Mouse (Mus musculus) heart, adult 2 months (tissue): ENCODE measurements around the gene Pbx1.

ENCODE experiments used
- CTCF ChIP-seq: fragments of 200-600 bp; IDR thresholded peaks from 2 replicates; pipeline ENCODE4 v1.8.1; 2022; ENCODE audit warnings: antibody characterized with exemption, mild to moderate bottlenecking, moderate library complexity
- POLR2A ChIP-seq: fragments of 200-500 bp; IDR thresholded peaks from 2 replicates; pipeline ENCODE4 v1.6.1; 2011; ENCODE audit warnings: mild to moderate bottlenecking, low read depth, low read length, control low read depth; ENCODE audit not compliant: insufficient read depth

DNA sequence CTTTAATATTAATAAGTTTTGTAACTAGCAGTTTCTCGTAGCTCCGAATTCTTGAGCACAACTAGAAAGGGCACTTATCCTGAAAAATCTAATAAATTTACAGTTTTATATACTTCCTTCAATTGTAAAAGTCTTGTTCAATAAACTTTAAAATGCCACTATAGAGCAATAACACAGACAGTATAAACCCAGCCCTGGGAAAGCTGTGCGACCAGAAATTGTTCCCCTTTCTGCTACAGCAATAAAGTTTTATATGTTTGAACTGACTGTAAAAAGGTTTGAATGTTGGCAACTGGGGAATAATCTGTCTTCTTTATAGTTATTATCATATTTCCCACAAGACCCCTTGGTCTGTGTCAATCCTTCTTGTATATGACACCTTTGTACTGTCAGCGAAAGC lies 136.3 kb downstream of the Pbx1 start:
- TF ChIP-seq CTCF (no peak), POLR2A (no peak)
